Mouse (Mus musculus): ENCODE measurements around the gene Ebi3. TPM values are rescaled to one million over a fixed set of nuclear protein-coding genes. Genes with fewer than 3 reads are reported as not detected.
"Not testable (repeated sequence)": the region's sequence is repeated elsewhere in the genome, so short reads cannot be mapped to it uniquely, and the experiment has no call there.

Ebi3 gene
- polyA plus RNA-seq (2016; fragmentation: Nextera tagmentation; extraction: Ambion mirVana), result 0.25 and 0.72 TPM in 2 replicates

GRCm38 (mm10) chr17:55952447-55953027, at the start of gene Ebi3:
Ebi3 (plus strand) TSS chr17:55952640.
- Histone ChIP-seq H3K4me1 (peaks cover 9% of the 10 kb centered on the region), H3K27me3 (ENCODE audit: insufficient read depth, poor library complexity, severe bottlenecking) (peaks cover 34% of the 10 kb centered on the region), H3K9me3 (no peaks in the 10 kb centered on the region), H3K4me3 (no peak within 1 kb of the TSS), H3K36me3 (no peaks in the 10 kb centered on the region), H3K27ac (no peak within 1 kb of the TSS)
- WGBS, result 70% methylated on average over 6 of the region's 6 CpGs
- peak; percentile 71 for DNase-seq (ENCODE audit: low spot score)

- H3K4me1 ChIP-seq, result no peaks in the 10 kb centered on the region
- peaks cover 8% of the 10 kb centered on the region; the same call in 1 of the 2 replicates for H3K9me3 ChIP-seq
- no peak overlapping the region for H3K4me3 ChIP-seq
- WGBS, result 64% methylated on average over 2 of the region's 2 CpGs
- DNase-seq (ENCODE audit: low spot score), result no peak
- no peaks in the 10 kb centered on the region for H3K27me3 ChIP-seq (ENCODE audit: insufficient read depth, poor library complexity, severe bottlenecking)
- no peak overlapping the region for H3K27ac ChIP-seq
- H3K36me3 ChIP-seq, result peaks cover 5% of the 10 kb centered on the region
Observed at GRCm38 (mm10) chr17:55903087-55903486, 49.4 kb upstream of the Ebi3 start.

GRCm38 (mm10) chr17:55903687-55904086, 48.8 kb upstream of the Ebi3 start:
- no peaks in the 10 kb centered on the region for H3K4me1 ChIP-seq
- no peak for DNase-seq (ENCODE audit: low spot score)
- 81% methylated on average over 1 of the region's 1 CpGs for WGBS
- H3K4me3 ChIP-seq, result no peak overlapping the region
- H3K27ac ChIP-seq, result no peak overlapping the region
- no peaks in the 10 kb centered on the region for H3K27me3 ChIP-seq (ENCODE audit: insufficient read depth, poor library complexity, severe bottlenecking)
- H3K9me3 ChIP-seq, result 0 out of 2 replicates have a peak, but pooled peaks cover 3% of the 10 kb centered on the region
- H3K36me3 ChIP-seq, result no peaks in the 10 kb centered on the region

GRCm38 (mm10) chr17:55904131-55904530, 48.3 kb upstream of the Ebi3 start:
- H3K4me1 ChIP-seq, result no peaks in the 10 kb centered on the region
- whole genome bisulfite sequencing, result 69% methylated on average over 6 of the region's 6 CpGs
- 0 out of 2 replicates have a peak, but pooled peaks cover 3% of the 10 kb centered on the region for H3K9me3 ChIP-seq
- H3K27me3 ChIP-seq (ENCODE audit: insufficient read depth, poor library complexity, severe bottlenecking), result no peaks in the 10 kb centered on the region
- no peak overlapping the region for H3K27ac ChIP-seq
- H3K36me3 ChIP-seq, result no peaks in the 10 kb centered on the region
- no peak for DNase-seq (ENCODE audit: low spot score)
- no peak overlapping the region for H3K4me3 ChIP-seq

DNA sequence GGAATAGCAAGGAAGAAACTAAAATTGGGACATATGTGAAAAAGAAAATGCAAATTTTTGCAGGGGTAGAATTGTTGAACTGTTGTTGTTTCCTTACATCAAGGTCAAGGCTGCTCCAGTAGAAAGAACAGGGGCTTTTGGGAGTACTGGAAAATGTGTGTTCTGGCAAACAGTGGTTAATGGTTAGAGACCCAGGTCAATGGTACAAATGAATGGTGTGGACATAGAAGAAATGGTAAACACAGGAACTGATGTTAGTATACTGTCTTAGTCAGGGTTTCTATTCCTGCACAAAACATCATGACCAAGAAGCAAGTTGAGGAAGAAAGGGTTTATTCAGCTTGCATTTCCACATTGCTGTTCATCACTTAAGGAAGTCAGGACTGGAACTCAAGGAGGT, 45.8 kb upstream of the Ebi3 start:
- DNase-seq (ENCODE audit: low spot score), result no peak
- Histone ChIP-seq H3K27me3 (ENCODE audit: insufficient read depth, poor library complexity, severe bottlenecking) (no peaks in the 10 kb centered on the region), H3K9me3 (no peaks in the 10 kb centered on the region), H3K4me1 (no peaks in the 10 kb centered on the region), H3K4me3 (no peak overlapping the region), H3K36me3 (no peaks in the 10 kb centered on the region), H3K27ac (no peak overlapping the region)

GRCm38 (mm10) chr17:55931553-55932502, 20.6 kb upstream of the Ebi3 start:
- 0 out of 2 replicates have a peak, but pooled peaks cover 5% of the 10 kb centered on the region for H3K36me3 ChIP-seq
- WGBS, result 2% methylated on average over 32 of the region's 33 CpGs
- H3K9me3 ChIP-seq, result no peaks in the 10 kb centered on the region
- H3K4me3 ChIP-seq, result peak overlapping the region; percentile 70
- 0 out of 2 replicates have a peak, but pooled peaks cover 4% of the 10 kb centered on the region for H3K4me1 ChIP-seq
- peak; percentile 87 for DNase-seq (ENCODE audit: low spot score)
- peak overlapping the region; percentile 92 for H3K27ac ChIP-seq
- H3K27me3 ChIP-seq (ENCODE audit: insufficient read depth, poor library complexity, severe bottlenecking), result no peaks in the 10 kb centered on the region

DNA sequence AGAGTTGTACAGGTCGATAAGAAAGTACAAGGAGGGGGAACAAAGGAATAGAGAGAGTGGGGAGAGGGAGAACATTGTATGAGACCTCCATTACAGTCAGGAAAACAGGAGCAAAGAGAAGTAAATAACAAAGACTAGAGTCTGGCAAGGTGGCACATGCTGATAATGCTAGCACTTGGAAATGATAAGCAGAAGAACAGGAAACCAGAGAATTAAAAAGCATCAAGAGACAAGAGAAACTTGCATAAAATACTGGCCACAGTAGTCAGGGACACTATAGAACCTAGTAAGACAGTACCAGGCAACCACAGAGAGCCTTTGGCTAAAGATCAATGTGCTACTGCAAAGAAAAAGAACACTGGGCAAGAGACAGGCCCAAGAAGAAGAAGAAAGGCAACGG, 19.8 kb upstream of the Ebi3 start:
- WGBS, result 70% methylated on average over 2 of the region's 2 CpGs
- 0 out of 2 replicates have a peak, but pooled peaks cover 4% of the 10 kb centered on the region for H3K4me1 ChIP-seq
- H3K36me3 ChIP-seq, result 0 out of 2 replicates have a peak, but pooled peaks cover 5% of the 10 kb centered on the region
- no peak for DNase-seq (ENCODE audit: low spot score)
- H3K4me3 ChIP-seq, result peak overlapping the region; percentile 70
- H3K27me3 ChIP-seq (ENCODE audit: insufficient read depth, poor library complexity, severe bottlenecking), result no peaks in the 10 kb centered on the region
- peak overlapping the region; percentile 92 for H3K27ac ChIP-seq
- H3K9me3 ChIP-seq, result peaks cover 6% of the 10 kb centered on the region; the same call in 1 of the 2 replicates

DNA sequence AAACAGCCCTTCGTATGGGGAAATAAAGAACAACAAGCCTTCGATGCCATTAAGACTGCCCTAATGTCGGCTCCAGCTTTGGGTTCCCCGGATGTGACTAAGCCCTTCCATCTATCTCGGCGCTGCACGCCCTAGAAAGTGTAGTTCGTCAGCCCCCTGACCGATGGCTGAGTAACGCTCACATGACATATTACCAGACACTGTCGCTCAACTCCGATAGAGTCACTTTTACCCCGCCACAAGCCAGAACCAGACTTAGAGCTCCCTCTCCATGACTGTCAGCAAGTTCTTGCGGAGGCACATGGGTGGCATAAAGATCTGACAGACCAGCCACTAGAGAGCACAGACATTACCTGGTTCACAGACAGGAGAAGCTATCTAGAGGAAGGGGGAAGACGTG, 19.2 kb upstream of the Ebi3 start:
- peak; percentile 69 for DNase-seq (ENCODE audit: low spot score)
- no peaks in the 10 kb centered on the region for H3K27me3 ChIP-seq (ENCODE audit: insufficient read depth, poor library complexity, severe bottlenecking)
- 0 out of 2 replicates have a peak, but pooled peaks cover 4% of the 10 kb centered on the region for H3K4me1 ChIP-seq
- H3K27ac ChIP-seq, result no peak overlapping the region
- H3K9me3 ChIP-seq, result peaks cover 6% of the 10 kb centered on the region; the same call in 1 of the 2 replicates
- WGBS, result 89% methylated on average over 15 of the region's 15 CpGs
- H3K36me3 ChIP-seq, result peaks cover 9% of the 10 kb centered on the region; the same call in 1 of the 2 replicates
- no peak overlapping the region for H3K4me3 ChIP-seq

DNA sequence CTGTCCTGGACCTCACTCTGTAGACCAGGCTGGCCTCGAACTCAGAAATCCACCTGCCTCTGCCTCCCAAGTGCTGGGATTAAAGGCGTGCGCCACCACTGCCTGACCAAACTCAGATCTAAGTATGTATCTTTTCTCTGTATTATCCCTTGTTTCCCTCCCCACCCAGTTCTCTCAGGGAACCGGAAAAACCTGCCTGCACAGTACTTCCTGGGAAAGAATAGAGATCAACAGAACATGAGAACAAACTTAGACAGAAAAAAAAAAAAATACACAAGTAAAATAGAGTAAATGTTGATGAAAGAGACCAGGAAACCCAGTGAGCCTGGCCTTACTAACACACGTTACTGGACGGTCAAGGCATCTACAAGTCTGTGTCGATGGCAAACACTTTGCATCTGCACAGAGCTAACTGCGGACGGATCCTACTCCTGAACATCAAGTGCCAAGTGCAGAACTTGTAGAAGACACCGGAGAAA, 8.0 kb upstream of the Ebi3 start:
- not testable (repeated sequence) for H3K4me1 ChIP-seq; DNase-seq (ENCODE audit: low spot score)

DNA sequence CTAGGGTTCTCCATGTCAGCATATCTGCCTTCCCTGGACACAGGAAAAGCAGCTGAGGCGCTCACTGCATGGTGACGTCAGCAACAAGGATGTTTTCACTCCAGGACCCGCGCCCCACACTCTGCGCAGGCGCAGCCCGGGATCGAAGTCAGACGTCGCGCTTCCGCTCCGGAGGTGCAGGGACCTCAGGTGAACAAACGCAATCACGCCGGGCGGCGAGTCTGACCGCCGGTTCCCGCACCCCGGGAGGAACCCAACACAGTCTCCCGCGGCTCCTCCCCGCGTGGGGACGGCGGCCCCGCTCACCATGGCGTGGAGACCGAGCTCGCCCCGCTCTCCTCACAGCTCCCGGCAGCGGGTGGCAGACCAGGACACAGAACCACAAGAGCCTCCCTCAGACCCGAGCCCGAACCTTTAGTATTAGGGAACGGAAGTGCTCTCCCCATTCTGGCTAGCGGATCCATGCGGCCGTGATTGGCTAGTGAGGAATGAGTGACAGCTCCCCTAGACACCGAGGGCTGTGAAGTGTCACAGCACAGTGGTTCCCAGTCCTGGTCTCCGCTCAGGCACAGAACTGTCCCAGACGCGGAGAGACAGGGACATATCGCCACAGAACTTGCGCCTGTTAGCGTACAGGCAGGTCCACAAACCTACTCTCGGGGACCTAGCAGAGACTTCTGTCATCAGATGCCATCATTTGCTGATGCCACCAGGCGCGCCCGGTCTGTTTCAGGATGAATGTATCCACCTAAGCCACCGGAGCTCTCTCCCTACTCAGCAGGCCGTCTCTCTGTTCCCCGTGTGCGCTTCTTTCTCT, 7.4 kb upstream of the Ebi3 start:
- H3K9me3 ChIP-seq; H3K4me1 ChIP-seq; H3K27me3 ChIP-seq (ENCODE audit: insufficient read depth, poor library complexity, severe bottlenecking): not testable (repeated sequence)
- under 1% methylated on average over 56 of the region's 56 CpGs for WGBS
- DNase-seq (ENCODE audit: low spot score), result peak; percentile 95
- peak overlapping the region; percentile 87 for H3K27ac ChIP-seq
- peak overlapping the region; percentile 62 for H3K4me3 ChIP-seq
- peaks cover 14% of the 10 kb centered on the region for H3K36me3 ChIP-seq

More for the DNA sequence above, 8.0 kb upstream of the Ebi3 start:
- not testable (repeated sequence) for H3K27me3 ChIP-seq (ENCODE audit: insufficient read depth, poor library complexity, severe bottlenecking); H3K9me3 ChIP-seq
- peak overlapping the region; percentile 62 for H3K4me3 ChIP-seq
- 28% methylated on average over 10 of the region's 10 CpGs for WGBS
- peaks cover 20% of the 10 kb centered on the region for H3K36me3 ChIP-seq
- H3K27ac ChIP-seq, result peak overlapping the region; percentile 87; the same call in 1 of the 2 replicates

- peaks cover 9% of the 10 kb centered on the region for H3K36me3 ChIP-seq
- WGBS, result 44% methylated on average over 5 of the region's 5 CpGs
- DNase-seq (ENCODE audit: low spot score), result no peak
- peak overlapping the region; percentile 87 for H3K27ac ChIP-seq
- peaks cover 4% of the 10 kb centered on the region; the same call in 1 of the 2 replicates for H3K27me3 ChIP-seq (ENCODE audit: insufficient read depth, poor library complexity, severe bottlenecking)
- no peaks in the 10 kb centered on the region for H3K9me3 ChIP-seq
- H3K4me3 ChIP-seq, result peak overlapping the region; percentile 62
- H3K4me1 ChIP-seq, result peaks cover 8% of the 10 kb centered on the region; the same call in 1 of the 2 replicates
Observed at GRCm38 (mm10) chr17:55945696-55946095, 6.7 kb upstream of the Ebi3 start.

DNA sequence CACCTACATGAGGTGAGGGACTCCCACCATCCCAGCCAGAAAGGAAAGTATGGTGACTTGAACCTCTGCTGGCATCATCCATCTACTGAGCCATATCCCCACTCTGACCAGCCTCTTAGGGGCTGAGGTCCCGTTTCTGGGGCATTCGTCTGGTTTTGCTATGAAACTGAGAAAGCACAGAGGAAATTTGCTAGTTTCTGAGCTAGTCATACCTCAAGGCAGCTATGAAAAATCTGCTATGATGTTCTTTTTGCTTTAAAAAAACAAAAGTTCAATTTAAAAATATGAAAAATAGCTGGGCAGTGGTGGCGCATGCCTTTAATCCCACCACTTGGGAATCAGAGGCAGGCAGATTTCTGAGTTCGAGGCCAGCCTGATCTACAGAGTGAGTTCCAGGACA, 3.8 kb upstream of the Ebi3 start:
- no peak overlapping the region for H3K27ac ChIP-seq
- peaks cover 15% of the 10 kb centered on the region; the same call in 1 of the 2 replicates for H3K27me3 ChIP-seq (ENCODE audit: insufficient read depth, poor library complexity, severe bottlenecking)
- no peak overlapping the region for H3K4me3 ChIP-seq
- peaks cover 8% of the 10 kb centered on the region; the same call in 1 of the 2 replicates for H3K4me1 ChIP-seq
- H3K36me3 ChIP-seq, result no peaks in the 10 kb centered on the region
- DNase-seq (ENCODE audit: low spot score), result no peak
- 80% methylated on average over 4 of the region's 4 CpGs for WGBS
- H3K9me3 ChIP-seq, result no peaks in the 10 kb centered on the region

Data from heart, embryonic 10.5 days (tissue).